Mouse (Mus musculus): ENCODE data around the gene Wbp2. TPM values are rescaled to one million over a fixed set of nuclear protein-coding genes. Genes with fewer than 3 reads are reported as not detected.
A peak's percentile ranks its signal among the peaks of the same experiment; 100 is the strongest.

Wbp2 gene
- polyA plus RNA-seq, 1 experiment from 2014 or later: 165 TPM

GRCm38 (mm10) chr11:116083096-116083672, 3.6 kb downstream of the Wbp2 start:
- peaks cover 28% of the 10 kb centered on the region for H3K4me1 ChIP-seq
- H3K9me3 ChIP-seq: no peaks in the 10 kb centered on the region
- no peak for ATAC-seq (replicated peaks)
- H3K27ac ChIP-seq: no peak overlapping the region
- H3K4me2 ChIP-seq: no peak overlapping the region
- H3K9ac ChIP-seq: no peak overlapping the region
- 91% methylated on average over 14 of the region's 14 CpGs for WGBS
- H3K4me3 ChIP-seq: no peak overlapping the region
- H3K27me3 ChIP-seq (replicated peaks): no peaks in the 10 kb centered on the region
- H3K36me3 ChIP-seq (replicated peaks): peaks cover 36% of the 10 kb centered on the region

- Histone ChIP-seq H3K4me3 (no peak overlapping the region), H3K36me3 (replicated peaks) (peaks cover 36% of the 10 kb centered on the region)
Observed at GRCm38 (mm10) chr11:116081081-116081480, 5.7 kb downstream of the Wbp2 start.

GRCm38 (mm10) chr11:116079511-116079910, 7.3 kb downstream of the Wbp2 start:
- H3K9ac ChIP-seq: no peak overlapping the region
- no peaks in the 10 kb centered on the region for H3K27me3 ChIP-seq (replicated peaks)
- H3K4me2 ChIP-seq: no peak overlapping the region
- no peaks in the 10 kb centered on the region for H3K9me3 ChIP-seq
- H3K4me3 ChIP-seq: no peak overlapping the region
- peaks cover 36% of the 10 kb centered on the region for H3K36me3 ChIP-seq (replicated peaks)
- 77% methylated on average over 10 of the region's 10 CpGs for WGBS
- no peak overlapping the region for H3K27ac ChIP-seq
- ATAC-seq (replicated peaks): no peak
- peaks cover 13% of the 10 kb centered on the region for H3K4me1 ChIP-seq

More at GRCm38 (mm10) chr11:116081081-116081480, 5.7 kb downstream of the Wbp2 start:
- H3K4me1 ChIP-seq: peaks cover 23% of the 10 kb centered on the region
- no peaks in the 10 kb centered on the region for H3K9me3 ChIP-seq
- no peak overlapping the region for H3K9ac ChIP-seq
- no peak overlapping the region for H3K27ac ChIP-seq
- ATAC-seq (replicated peaks): no peak
- H3K27me3 ChIP-seq (replicated peaks): no peaks in the 10 kb centered on the region
- no peak overlapping the region for H3K4me2 ChIP-seq
- WGBS: 76% methylated on average over 6 of the region's 6 CpGs

GRCm38 (mm10) chr11:116078676-116079320, 8.0 kb downstream of the Wbp2 start:
- H3K9ac ChIP-seq: no peak overlapping the region
- no peaks in the 10 kb centered on the region for H3K9me3 ChIP-seq
- peaks cover 34% of the 10 kb centered on the region for H3K36me3 ChIP-seq (replicated peaks)
- WGBS: 17% methylated on average over 10 of the region's 10 CpGs
- H3K4me2 ChIP-seq: peak overlapping the region; percentile 49; the same call in 1 of the 2 replicates
- no peak overlapping the region for H3K4me3 ChIP-seq
- ATAC-seq (replicated peaks): no peak
- H3K27me3 ChIP-seq (replicated peaks): no peaks in the 10 kb centered on the region
- H3K4me1 ChIP-seq: peaks cover 13% of the 10 kb centered on the region
- H3K27ac ChIP-seq: no peak overlapping the region

- H3K4me2 ChIP-seq: peak overlapping the region; percentile 49
- no peaks in the 10 kb centered on the region for H3K27me3 ChIP-seq (replicated peaks)
- no peaks in the 10 kb centered on the region for H3K9me3 ChIP-seq
- H3K27ac ChIP-seq: peak overlapping the region; percentile 55; the same call in 1 of the 2 replicates
- H3K4me1 ChIP-seq: peaks cover 13% of the 10 kb centered on the region
- peak overlapping the region; percentile 45 for H3K9ac ChIP-seq
- ATAC-seq (replicated peaks): peak; percentile 51; the same call in 1 of the 2 replicates
- H3K36me3 ChIP-seq (replicated peaks): peaks cover 29% of the 10 kb centered on the region
- 9% methylated on average over 15 of the region's 16 CpGs for WGBS
- peak overlapping the region; percentile 23 for H3K4me3 ChIP-seq
Observed at GRCm38 (mm10) chr11:116078221-116078620, 8.6 kb downstream of the Wbp2 start.

- Histone ChIP-seq H3K4me1 (peaks cover 13% of the 10 kb centered on the region), H3K27ac (peak within 1 kb of the TSS; percentile 55; the same call in 1 of the 2 replicates), H3K4me2 (peak within 1 kb of the TSS; percentile 49), H3K9me3 (no peaks in the 10 kb centered on the region), H3K9ac (peak within 1 kb of the TSS; percentile 45), H3K4me3 (peak within 1 kb of the TSS; percentile 23), H3K36me3 (replicated peaks) (peaks cover 26% of the 10 kb centered on the region), H3K27me3 (replicated peaks) (no peaks in the 10 kb centered on the region)
- no peak; the same call in 1 of the 2 replicates for ATAC-seq (replicated peaks)
- WGBS: 71% methylated on average over 22 of the region's 22 CpGs
Observed at GRCm38 (mm10) chr11:116077446-116078204, 9.2 kb downstream of the Wbp2 start, which contains the start of gene Unc13d. TSS of gene Unc13d (minus strand) at chr11:116077961.

GRCm38 (mm10) chr11:116076836-116077235, 10.0 kb downstream of the Wbp2 start:
- Histone ChIP-seq H3K27me3 (replicated peaks) (no peaks in the 10 kb centered on the region), H3K36me3 (replicated peaks) (peaks cover 22% of the 10 kb centered on the region), H3K9me3 (no peaks in the 10 kb centered on the region), H3K9ac (no peak overlapping the region), H3K27ac (no peak overlapping the region), H3K4me1 (peaks cover 13% of the 10 kb centered on the region), H3K4me3 (no peak overlapping the region), H3K4me2 (no peak overlapping the region)
- WGBS: 91% methylated on average over 7 of the region's 7 CpGs
- ATAC-seq (replicated peaks): no peak

- H3K4me2 ChIP-seq: no peak overlapping the region
- H3K9me3 ChIP-seq: no peaks in the 10 kb centered on the region
- H3K27me3 ChIP-seq (replicated peaks): no peaks in the 10 kb centered on the region
- no peak overlapping the region for H3K27ac ChIP-seq
- ATAC-seq (replicated peaks): no peak
- H3K4me1 ChIP-seq: peaks cover 13% of the 10 kb centered on the region
- H3K9ac ChIP-seq: no peak overlapping the region
- H3K36me3 ChIP-seq (replicated peaks): peaks cover 20% of the 10 kb centered on the region
- 61% methylated on average over 7 of the region's 7 CpGs for WGBS
- H3K4me3 ChIP-seq: no peak overlapping the region
Observed at GRCm38 (mm10) chr11:116076266-116076540, 10.6 kb downstream of the Wbp2 start.

GRCm38 (mm10) chr11:116075539-116076265, 11.1 kb downstream of the Wbp2 start:
- no peak overlapping the region for H3K9ac ChIP-seq
- ATAC-seq (replicated peaks): no peak
- WGBS: 52% methylated on average over 20 of the region's 20 CpGs

GRCm38 (mm10) chr11:116074436-116074991, 12.3 kb downstream of the Wbp2 start:
- Histone ChIP-seq H3K36me3 (replicated peaks) (peaks cover 6% of the 10 kb centered on the region; the same call in 1 of the 2 replicates), H3K4me2 (no peak overlapping the region), H3K4me3 (no peak overlapping the region), H3K4me1 (peaks cover 13% of the 10 kb centered on the region), H3K27ac (no peak overlapping the region), H3K9me3 (no peaks in the 10 kb centered on the region), H3K9ac (no peak overlapping the region), H3K27me3 (replicated peaks) (no peaks in the 10 kb centered on the region)
- ATAC-seq (replicated peaks): no peak
- WGBS: 64% methylated on average over 7 of the region's 7 CpGs

More at GRCm38 (mm10) chr11:116075539-116076265, 11.1 kb downstream of the Wbp2 start:
- Histone ChIP-seq H3K27ac (no peak overlapping the region), H3K4me3 (no peak overlapping the region), H3K36me3 (replicated peaks) (peaks cover 16% of the 10 kb centered on the region), H3K9me3 (no peaks in the 10 kb centered on the region), H3K4me1 (peaks cover 13% of the 10 kb centered on the region), H3K4me2 (no peak overlapping the region), H3K27me3 (replicated peaks) (no peaks in the 10 kb centered on the region)

GRCm38 (mm10) chr11:116072608-116073007, 14.2 kb downstream of the Wbp2 start:
- WGBS: 80% methylated on average over 3 of the region's 3 CpGs
- Histone ChIP-seq H3K4me2 (no peak overlapping the region), H3K9me3 (no peaks in the 10 kb centered on the region), H3K27me3 (replicated peaks) (no peaks in the 10 kb centered on the region), H3K4me1 (no peaks in the 10 kb centered on the region), H3K36me3 (replicated peaks) (no peaks in the 10 kb centered on the region), H3K4me3 (no peak overlapping the region), H3K27ac (no peak overlapping the region), H3K9ac (no peak overlapping the region)
- ATAC-seq (replicated peaks): no peak

- ATAC-seq (replicated peaks): no peak
- 66% methylated on average over 5 of the region's 5 CpGs for WGBS
- H3K9me3 ChIP-seq: no peaks in the 10 kb centered on the region
Observed at GRCm38 (mm10) chr11:116071510-116071909, 15.3 kb downstream of the Wbp2 start.

More at GRCm38 (mm10) chr11:116071510-116071909, 15.3 kb downstream of the Wbp2 start:
- H3K4me2 ChIP-seq: no peak overlapping the region
- no peaks in the 10 kb centered on the region for H3K36me3 ChIP-seq (replicated peaks)
- no peak overlapping the region for H3K4me3 ChIP-seq
- no peaks in the 10 kb centered on the region for H3K4me1 ChIP-seq
- no peaks in the 10 kb centered on the region for H3K27me3 ChIP-seq (replicated peaks)
- H3K27ac ChIP-seq: no peak overlapping the region
- no peak overlapping the region for H3K9ac ChIP-seq
